Mouse (Mus musculus): ENCODE measurements around the gene Lama4. TPM values are rescaled to one million over a fixed set of nuclear protein-coding genes. Genes with fewer than 3 reads are reported as not detected.

Lama4 gene
- polyA plus RNA-seq, 1 experiment from 2014 or later, result 46.0 TPM

DNA sequence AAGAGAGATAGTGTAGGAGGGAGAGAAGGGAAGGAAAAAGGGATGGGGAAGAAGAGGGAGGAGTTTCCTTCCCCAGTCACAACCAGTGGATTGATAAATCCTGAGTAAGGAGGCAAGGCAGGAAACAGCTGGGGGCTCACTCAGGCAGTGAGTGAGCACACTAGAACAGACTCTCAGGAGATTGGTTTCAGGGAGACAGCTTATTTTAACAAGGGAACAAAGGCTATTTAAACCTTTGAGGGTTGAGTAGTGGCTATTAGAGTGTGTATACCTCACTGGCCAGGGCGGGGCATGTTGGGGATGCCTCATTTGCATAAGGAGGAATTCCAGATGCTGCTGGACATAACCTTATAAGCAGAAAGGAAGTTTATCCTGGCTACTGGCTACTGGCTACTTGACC, 27.5 kb downstream of the Lama4 start:
- no peak for TF ChIP-seq CTCF (IDR thresholded peaks at IDR 0.05; ENCODE audit: low read depth)
- H3K27ac ChIP-seq, result 0 out of 2 replicates have a peak overlapping the region, but pooled peaks have one; percentile 15
- peak; percentile 59; the same call in 1 of the 2 replicates for ATAC-seq (replicated peaks; ENCODE audit: low FRiP score, low read depth)
- no peak overlapping the region for H3K4me3 ChIP-seq (replicated peaks; ENCODE audit: low read depth, low read length)
- no peaks in the 10 kb centered on the region for H3K4me1 ChIP-seq (replicated peaks; ENCODE audit: insufficient read depth, low read length)
- no peaks in the 10 kb centered on the region for H3K27me3 ChIP-seq (ENCODE audit: insufficient read depth, low read length)
- no peak overlapping the region for H3K4me2 ChIP-seq (ENCODE audit: low read length)
- no peaks in the 10 kb centered on the region for H3K9me3 ChIP-seq (replicated peaks; ENCODE audit: low read length)
- WGBS, result 85% methylated on average over 1 of the region's 1 CpGs
- no peak overlapping the region for H3K9ac ChIP-seq (ENCODE audit: low read depth, low read length)
- no peaks in the 10 kb centered on the region for H3K36me3 ChIP-seq (ENCODE audit: insufficient read depth, low read length)
- DNase-seq (ENCODE audit: low spot score), result no peak

DNA sequence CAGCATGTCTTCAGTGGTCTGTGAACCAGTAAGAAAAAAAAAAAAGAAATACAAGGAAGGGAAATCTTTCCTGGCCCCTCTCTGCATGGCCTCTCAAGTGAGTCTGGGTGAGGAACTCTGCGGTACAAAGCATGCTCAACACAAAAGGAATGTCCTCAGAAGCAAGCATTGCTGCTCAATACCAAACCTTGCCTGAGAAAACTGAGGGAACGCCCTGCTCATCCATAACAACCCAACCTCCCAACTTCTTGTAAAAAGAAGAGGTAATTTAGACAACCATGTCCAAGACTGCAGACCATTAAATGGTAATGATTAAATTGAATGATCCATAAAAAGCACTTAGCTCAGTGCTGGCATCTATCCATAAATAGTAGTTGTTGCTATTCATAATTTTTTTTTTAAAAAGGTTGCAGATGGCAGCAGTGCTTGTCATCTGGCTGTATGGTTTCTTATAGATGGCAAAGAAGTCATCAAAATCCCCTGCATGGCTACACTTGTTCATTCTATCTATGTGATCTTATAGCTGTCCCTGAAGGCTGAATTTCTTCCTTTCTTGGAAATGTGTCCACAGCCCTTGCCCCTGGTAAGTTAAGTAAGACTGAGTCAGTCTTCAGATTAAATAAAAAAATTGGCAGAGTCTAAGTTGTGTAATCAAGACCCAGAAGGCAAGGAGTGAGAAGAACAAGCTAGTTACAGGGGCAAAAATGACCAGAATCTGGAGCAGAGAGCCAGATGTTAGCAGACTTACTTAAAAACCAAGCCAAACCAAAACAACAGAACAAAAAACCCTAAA, 28.5 kb downstream of the Lama4 start:
- WGBS, result 66% methylated on average over 2 of the region's 2 CpGs
- ATAC-seq (replicated peaks; ENCODE audit: low FRiP score, low read depth), result no peak
- no peak for TF ChIP-seq CTCF (IDR thresholded peaks at IDR 0.05; ENCODE audit: low read depth)
- no peaks in the 10 kb centered on the region for H3K36me3 ChIP-seq (ENCODE audit: insufficient read depth, low read length)
- no peak overlapping the region for H3K9ac ChIP-seq (ENCODE audit: low read depth, low read length)
- H3K4me1 ChIP-seq (replicated peaks; ENCODE audit: insufficient read depth, low read length), result no peaks in the 10 kb centered on the region
- no peak for DNase-seq (ENCODE audit: low spot score)
- H3K9me3 ChIP-seq (replicated peaks; ENCODE audit: low read length), result no peaks in the 10 kb centered on the region
- no peak overlapping the region for H3K27ac ChIP-seq
- no peak overlapping the region for H3K4me3 ChIP-seq (replicated peaks; ENCODE audit: low read depth, low read length)
- H3K27me3 ChIP-seq (ENCODE audit: insufficient read depth, low read length), result no peaks in the 10 kb centered on the region
- H3K4me2 ChIP-seq (ENCODE audit: low read length), result no peak overlapping the region

DNA sequence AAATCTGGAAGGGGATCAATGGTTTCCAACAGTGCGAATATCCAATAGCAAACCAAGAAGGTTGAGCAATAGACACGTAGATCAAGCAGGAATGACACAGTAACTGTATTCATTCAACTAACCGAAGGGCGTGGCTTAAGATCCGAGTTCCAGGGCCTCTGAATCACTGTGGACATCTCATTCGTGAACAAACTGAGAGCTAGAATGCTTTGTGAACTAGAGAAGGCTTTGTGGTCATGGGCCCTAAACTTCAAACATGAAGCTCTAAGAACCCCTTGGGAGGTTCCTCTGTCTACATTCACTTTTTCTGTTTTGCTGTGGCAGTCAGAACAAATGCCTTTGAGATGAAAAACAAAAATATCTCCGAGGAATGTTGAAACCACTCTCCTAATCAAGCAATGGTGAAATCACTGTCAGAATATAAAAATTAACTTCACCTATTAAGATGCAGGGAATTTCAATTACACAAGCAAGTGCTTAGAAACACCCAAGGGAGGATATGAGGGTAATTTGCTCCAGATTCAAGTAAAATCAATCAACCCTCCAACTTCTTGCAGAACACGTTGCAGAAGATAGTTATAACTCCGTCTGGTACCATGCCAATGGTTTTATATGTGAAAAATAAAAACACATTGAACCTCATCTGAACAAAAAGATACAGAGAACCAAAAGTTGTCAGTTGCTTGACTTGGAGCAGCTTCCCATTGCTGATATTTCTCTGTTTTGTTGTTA, 29.6 kb downstream of the Lama4 start:
- ATAC-seq (replicated peaks; ENCODE audit: low FRiP score, low read depth) (no peak), DNase-seq (ENCODE audit: low spot score) (no peak)
- H3K27me3 ChIP-seq (ENCODE audit: insufficient read depth, low read length), result no peaks in the 10 kb centered on the region
- H3K4me2 ChIP-seq (ENCODE audit: low read length), result no peak overlapping the region
- no peak overlapping the region for H3K4me3 ChIP-seq (replicated peaks; ENCODE audit: low read depth, low read length)
- H3K9ac ChIP-seq (ENCODE audit: low read depth, low read length), result no peak overlapping the region
- H3K36me3 ChIP-seq (ENCODE audit: insufficient read depth, low read length), result no peaks in the 10 kb centered on the region
- H3K9me3 ChIP-seq (replicated peaks; ENCODE audit: low read length), result no peaks in the 10 kb centered on the region
- WGBS, result 80% methylated on average over 9 of the region's 9 CpGs
- H3K4me1 ChIP-seq (replicated peaks; ENCODE audit: insufficient read depth, low read length), result no peaks in the 10 kb centered on the region
- no peak overlapping the region for H3K27ac ChIP-seq
- TF ChIP-seq CTCF (IDR thresholded peaks at IDR 0.05; ENCODE audit: low read depth), result no peak

DNA sequence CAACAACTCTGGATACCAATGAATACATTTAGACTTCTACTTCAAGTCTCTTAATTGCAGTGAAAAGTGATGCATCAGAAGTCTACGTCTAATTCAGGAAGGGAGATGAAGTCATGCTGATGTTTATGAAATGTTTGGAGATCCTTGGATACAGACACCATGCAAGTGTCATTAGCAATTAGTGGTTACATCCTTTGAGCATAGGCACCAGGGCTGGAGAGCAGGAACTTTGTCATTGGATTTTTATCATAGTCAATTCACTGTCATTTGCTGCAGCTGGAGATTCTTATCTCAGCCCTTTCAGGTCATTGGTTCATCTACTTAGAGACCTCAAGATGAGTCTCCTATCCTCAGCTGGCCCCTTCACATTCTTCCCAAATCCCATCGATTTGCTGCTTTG, 30.6 kb downstream of the Lama4 start:
- H3K4me2 ChIP-seq (ENCODE audit: low read length), result no peak overlapping the region
- ATAC-seq (replicated peaks; ENCODE audit: low FRiP score, low read depth), result no peak
- H3K27me3 ChIP-seq (ENCODE audit: insufficient read depth, low read length), result no peaks in the 10 kb centered on the region
- WGBS, result 82% methylated on average over 2 of the region's 2 CpGs
- no peaks in the 10 kb centered on the region for H3K36me3 ChIP-seq (ENCODE audit: insufficient read depth, low read length)
- H3K4me3 ChIP-seq (replicated peaks; ENCODE audit: low read depth, low read length), result no peak overlapping the region
- H3K4me1 ChIP-seq (replicated peaks; ENCODE audit: insufficient read depth, low read length), result no peaks in the 10 kb centered on the region
- TF ChIP-seq CTCF (IDR thresholded peaks at IDR 0.05; ENCODE audit: low read depth), result no peak
- no peak overlapping the region for H3K27ac ChIP-seq
- no peaks in the 10 kb centered on the region for H3K9me3 ChIP-seq (replicated peaks; ENCODE audit: low read length)
- no peak overlapping the region for H3K9ac ChIP-seq (ENCODE audit: low read depth, low read length)
- DNase-seq (ENCODE audit: low spot score), result no peak

DNA sequence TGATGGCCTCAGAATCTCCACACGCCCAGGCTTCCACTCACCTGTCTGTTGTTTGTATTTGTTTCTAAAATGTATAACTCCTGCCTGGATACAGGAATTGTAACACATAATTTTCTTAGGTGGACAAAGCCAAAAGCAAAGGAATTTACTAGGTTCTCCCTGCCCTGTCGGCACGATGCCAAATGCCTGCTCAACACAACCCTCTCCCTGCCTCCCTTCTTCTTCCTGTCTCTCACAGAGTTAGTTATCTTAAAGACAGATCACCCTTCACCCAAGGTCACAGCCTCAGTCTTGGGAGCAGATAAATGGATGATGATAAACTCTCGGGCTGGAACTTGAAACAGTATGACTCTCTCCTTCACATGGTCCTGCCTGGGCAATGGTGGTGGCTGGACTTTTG, 35.6 kb downstream of the Lama4 start:
- DNase-seq (ENCODE audit: low spot score), result no peak
- TF ChIP-seq CTCF (IDR thresholded peaks at IDR 0.05; ENCODE audit: low read depth), result no peak
- no peaks in the 10 kb centered on the region for H3K9me3 ChIP-seq (replicated peaks; ENCODE audit: low read length)
- no peak overlapping the region for H3K4me2 ChIP-seq (ENCODE audit: low read length)
- no peaks in the 10 kb centered on the region for H3K4me1 ChIP-seq (replicated peaks; ENCODE audit: insufficient read depth, low read length)
- no peak for ATAC-seq (replicated peaks; ENCODE audit: low FRiP score, low read depth)
- no peak overlapping the region for H3K9ac ChIP-seq (ENCODE audit: low read depth, low read length)
- H3K27ac ChIP-seq, result no peak overlapping the region
- no peak overlapping the region for H3K4me3 ChIP-seq (replicated peaks; ENCODE audit: low read depth, low read length)
- H3K36me3 ChIP-seq (ENCODE audit: insufficient read depth, low read length), result no peaks in the 10 kb centered on the region
- 63% methylated on average over 4 of the region's 4 CpGs for WGBS
- H3K27me3 ChIP-seq (ENCODE audit: insufficient read depth, low read length), result no peaks in the 10 kb centered on the region

DNA sequence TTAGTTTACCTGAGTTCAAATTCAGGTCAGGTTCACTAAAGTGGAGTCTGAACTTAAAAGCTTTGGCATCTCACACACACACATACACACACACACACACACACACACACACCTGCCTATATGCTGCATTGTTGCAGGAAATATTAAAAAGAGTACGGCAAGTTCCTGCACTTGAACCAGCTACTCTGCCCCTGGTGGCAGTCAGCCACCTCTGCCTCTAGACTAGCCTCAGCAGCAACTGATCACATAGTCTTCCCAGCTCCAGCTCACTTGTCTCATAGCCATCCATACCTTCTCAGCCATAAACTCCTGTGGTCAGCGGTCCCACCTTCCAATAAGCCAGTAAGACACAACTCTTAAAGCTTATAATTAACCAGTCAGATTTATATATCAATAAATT, 37.2 kb downstream of the Lama4 start:
- peak; percentile 31; the same call in 1 of the 2 replicates for TF ChIP-seq CTCF (IDR thresholded peaks at IDR 0.05; ENCODE audit: low read depth)

More for the DNA sequence above, 37.2 kb downstream of the Lama4 start:
- ATAC-seq (replicated peaks; ENCODE audit: low FRiP score, low read depth) (no peak), DNase-seq (ENCODE audit: low spot score) (no peak)
- H3K9ac ChIP-seq (ENCODE audit: low read depth, low read length), result no peak overlapping the region
- no peaks in the 10 kb centered on the region for H3K4me1 ChIP-seq (replicated peaks; ENCODE audit: insufficient read depth, low read length)
- H3K4me2 ChIP-seq (ENCODE audit: low read length), result no peak overlapping the region
- no peak overlapping the region for H3K27ac ChIP-seq
- H3K4me3 ChIP-seq (replicated peaks; ENCODE audit: low read depth, low read length), result no peak overlapping the region
- no peaks in the 10 kb centered on the region for H3K36me3 ChIP-seq (ENCODE audit: insufficient read depth, low read length)
- no peaks in the 10 kb centered on the region for H3K27me3 ChIP-seq (ENCODE audit: insufficient read depth, low read length)
- 81% methylated on average over 2 of the region's 2 CpGs for WGBS
- H3K9me3 ChIP-seq (replicated peaks; ENCODE audit: low read length), result no peaks in the 10 kb centered on the region

Data from kidney, postnatal 0 days (tissue).